Mouse (Mus musculus): ENCODE measurements around the gene Olfr124.

The Olfr124 gene

GRCm38 (mm10) chr17:37799588-37799987 lies at the start of gene Olfr124:
Olfr124 (plus strand) TSS chr17:37799888.
- DNase-seq = no peak

DNA sequence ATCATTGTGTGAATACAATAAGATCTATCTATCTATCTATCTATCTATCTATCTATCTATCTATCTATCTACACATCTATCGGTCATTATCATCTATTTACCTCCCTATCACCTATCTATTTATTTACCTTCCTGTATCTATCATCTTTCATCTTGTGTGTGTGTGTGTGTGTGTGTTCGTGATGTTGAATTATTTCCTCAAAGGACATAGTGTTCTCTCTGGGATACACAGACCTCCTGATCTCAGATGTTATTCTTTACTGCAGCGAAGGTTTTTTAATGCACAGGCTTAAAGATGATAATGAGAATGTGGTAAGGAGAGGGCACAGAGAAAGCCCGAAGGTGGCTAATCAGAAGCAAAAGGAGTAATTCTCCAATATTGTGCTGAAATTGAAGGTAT lies 31.4 kb upstream of the Olfr124 start, which contains the start of gene Olfr122:
TSS of gene Olfr122 (plus strand) at position 301 of the 400 bp plus-strand sequence.
- DNase-seq = no peak

- DNase-seq = no peak
Observed at GRCm38 (mm10) chr17:37793229-37793628, 6.5 kb upstream of the Olfr124 start, which contains the start of gene Olfr123. Olfr123 (plus strand) TSS chr17:37793529.

DNA sequence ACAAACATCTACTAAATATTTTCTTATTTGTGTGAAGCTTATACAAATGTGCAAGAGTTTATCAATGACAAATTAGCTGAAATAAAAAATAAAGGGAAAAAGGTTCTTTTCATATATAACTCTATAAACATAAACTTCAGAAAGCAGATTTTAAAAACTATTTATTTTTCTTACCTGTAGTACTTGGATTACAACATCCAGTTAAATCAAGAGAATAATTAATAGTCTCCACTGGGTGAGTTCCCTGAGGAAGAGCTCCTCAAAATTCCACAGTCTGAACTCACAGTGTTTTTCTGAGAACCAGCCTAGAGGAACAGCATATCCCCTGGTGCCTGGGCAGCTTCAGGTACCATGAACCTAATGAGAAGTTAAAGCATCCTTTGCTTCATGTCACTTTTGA lies 33.0 kb downstream of the Olfr124 start, which contains the start of gene Olfr125:
TSS of gene Olfr125 (plus strand) at position 301 of the 400 bp plus-strand sequence.
- DNase-seq = no peak

GRCm38 (mm10) chr17:37847183-37847582 lies 47.5 kb downstream of the Olfr124 start, which contains the start of gene Olfr126:
Olfr126 (plus strand) TSS chr17:37847483.
- no peak for DNase-seq
